Mouse (Mus musculus) c-Kit-positive CD71-positive TER-119-negative erythroid progenitor cells, embryonic 14.5 days (primary cell): ENCODE measurements around the gene Sh3gl2.

Experiments used
- DNase-seq: peaks from one replicate; pipeline ENCODE4 v3.0.0-alpha.2; 2013; ENCODE audit warnings: low read depth

Gene Sh3gl2

GRCm38 (mm10) chr4:85420429-85420828, 215.5 kb downstream of the Sh3gl2 start:
- no peak for DNase-seq

DNA sequence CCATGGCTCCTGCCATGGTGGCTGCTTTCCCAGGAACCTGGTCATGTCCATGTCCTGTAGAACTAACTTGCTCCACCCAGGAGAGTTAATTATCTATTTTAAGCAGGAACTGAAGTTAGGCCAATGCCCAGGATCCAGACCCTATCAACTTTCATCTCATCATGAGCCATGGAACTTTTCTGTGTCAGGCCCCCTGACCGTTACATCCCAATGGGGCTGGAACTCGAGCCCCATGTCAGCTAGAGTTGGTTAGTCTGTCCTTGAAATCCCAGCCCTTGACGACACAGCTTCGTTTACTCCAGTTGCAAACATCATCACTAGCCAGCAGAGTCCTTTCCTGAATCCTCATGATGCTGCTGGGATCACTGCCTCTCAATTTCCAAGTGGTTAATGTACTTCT, 221.3 kb downstream of the Sh3gl2 start:
- no peak for DNase-seq

DNA sequence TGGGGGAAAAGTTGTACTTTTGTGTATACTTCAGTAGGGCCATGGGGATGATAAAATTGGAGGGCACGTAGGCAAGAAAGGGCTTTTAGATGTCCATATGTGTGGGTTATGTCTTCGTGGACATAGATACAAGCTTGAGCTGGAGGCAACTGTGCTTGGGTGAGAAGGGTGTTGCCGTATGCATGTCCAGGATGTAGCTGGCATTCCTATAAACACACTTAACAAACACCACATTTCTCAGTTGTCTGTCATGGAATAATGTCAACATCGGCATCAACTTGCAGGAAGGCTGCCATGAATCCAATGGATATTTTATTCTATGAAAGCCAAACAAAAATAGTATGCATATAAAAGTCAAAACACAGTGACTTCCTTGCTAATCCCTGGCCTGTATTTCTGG, 227.9 kb downstream of the Sh3gl2 start:
- DNase-seq: no peak

DNA sequence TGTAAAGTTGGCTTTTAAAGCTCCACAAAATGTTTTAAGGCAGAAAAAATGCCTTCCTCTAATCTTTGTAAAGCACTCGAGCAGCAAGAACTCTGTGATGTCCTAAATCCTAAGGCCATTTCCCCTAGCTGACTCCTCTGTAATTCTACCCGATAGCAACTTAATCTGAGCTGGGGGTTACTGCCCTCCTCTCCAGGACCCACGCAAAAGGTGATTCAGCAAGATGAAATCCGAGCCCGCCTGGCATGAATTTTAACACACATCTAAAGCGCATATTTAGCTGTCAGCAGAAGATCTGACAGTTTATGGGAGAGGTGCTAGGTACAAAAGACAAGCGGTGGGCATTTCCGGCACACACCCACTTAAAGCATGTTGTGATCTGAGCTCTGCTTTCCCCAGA, 229.8 kb downstream of the Sh3gl2 start:
- no peak for DNase-seq

DNA sequence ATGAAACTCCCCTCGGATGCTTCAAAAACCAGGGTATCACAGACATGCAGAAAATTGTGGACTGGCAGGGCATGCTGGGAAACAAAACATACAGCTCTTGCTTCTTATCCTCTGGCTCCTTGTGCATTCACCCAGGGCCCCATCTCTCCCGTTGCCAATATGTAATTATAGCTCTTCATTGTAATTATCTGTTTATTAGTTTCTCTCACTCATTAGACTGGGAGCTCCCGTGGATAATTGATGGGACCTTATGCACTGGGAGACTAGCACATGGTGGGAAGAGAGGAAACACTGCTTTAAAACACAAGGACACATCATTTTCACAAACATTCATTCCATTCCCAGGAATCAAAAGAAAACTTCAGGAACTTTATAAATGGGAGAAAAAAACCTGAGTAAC, 233.9 kb downstream of the Sh3gl2 start:
- DNase-seq: no peak

DNA sequence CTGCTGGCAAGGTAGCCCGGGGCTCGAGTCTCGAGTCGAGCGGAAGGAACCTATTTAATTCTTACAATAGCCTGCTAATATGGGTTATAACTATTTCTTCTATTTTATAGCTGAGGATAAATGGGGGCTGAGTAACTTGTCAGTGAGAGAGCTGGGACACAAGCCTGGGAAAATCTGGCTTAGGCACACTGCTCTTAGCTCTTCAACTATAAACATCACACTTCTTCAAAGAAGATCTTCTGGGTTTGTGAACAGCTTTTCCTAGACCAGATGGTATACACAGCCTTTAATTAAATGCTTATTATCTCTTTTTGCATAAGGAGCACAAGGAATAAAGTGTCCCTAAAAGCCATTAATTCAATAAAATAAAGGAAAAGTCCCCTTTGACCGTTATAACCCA, 278.7 kb downstream of the Sh3gl2 start:
- DNase-seq: no peak

- DNase-seq: no peak
These were observed 281.5 kb downstream of the Sh3gl2 start for GRCm38 (mm10) chr4:85486316-85486946.

DNA sequence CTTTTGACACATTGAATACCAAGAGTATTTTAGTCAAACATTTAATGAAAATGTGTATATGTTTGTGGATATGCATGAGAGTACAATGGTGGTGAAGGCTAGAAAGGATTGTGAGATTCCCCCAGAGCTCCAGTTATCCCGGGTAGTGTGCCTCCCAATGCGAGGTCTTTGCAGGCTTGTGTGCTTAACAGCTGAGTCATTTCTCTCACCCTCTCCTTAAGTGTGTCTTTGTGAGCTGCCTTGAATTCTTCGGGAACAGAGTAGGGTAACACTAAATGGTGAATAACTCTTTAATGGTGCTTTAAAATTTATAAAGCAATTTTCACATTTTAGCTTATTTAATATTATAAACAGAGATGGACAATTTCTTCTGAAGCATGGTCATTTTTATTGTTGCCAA, 300.8 kb downstream of the Sh3gl2 start:
- DNase-seq: no peak

GRCm38 (mm10) chr4:85506976-85507375, 302.1 kb downstream of the Sh3gl2 start:
- no peak for DNase-seq

DNA sequence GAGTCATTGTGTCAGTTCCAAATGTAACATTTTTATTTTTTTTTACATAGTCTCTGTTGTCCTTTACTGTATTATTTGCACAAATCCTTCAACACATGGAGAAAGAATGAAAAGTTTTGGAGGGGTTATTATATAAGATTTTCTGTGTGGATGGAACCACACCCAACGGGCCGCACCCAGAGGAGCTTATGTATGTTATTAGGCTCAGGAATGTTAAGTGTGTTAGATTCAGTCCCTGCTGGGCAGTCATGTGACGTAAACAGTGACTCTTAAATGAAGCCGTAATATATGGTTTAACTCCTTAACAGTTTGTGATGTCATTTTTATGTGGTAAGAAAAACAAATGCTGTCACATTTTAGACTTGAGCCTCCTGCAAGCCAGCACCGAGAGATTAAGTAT, 302.6 kb downstream of the Sh3gl2 start:
- DNase-seq: no peak

DNA sequence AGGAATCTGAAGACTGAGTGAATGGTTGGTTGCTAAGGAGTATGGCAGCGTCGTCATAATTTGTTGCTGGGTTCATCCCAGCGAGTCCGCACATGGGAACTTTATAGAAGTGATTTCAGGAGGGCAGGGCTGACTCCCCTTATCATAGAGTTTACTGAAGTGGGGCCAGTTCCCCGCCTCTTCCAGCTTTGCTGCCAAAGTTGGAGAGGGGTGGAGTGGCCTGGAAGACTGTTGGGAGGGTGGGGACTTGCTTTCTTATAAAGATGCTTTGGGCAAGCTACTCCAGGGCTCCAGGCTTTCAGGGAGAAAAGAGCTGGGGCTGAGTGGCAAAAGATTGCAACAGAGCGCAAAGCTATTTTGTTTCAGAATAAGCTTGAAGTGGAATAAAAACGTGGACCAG, 308.4 kb downstream of the Sh3gl2 start:
- DNase-seq: no peak

- DNase-seq: no peak
These were observed 308.9 kb downstream of the Sh3gl2 start, which contains the start of gene Adamtsl1 for GRCm38 (mm10) chr4:85513792-85514191. Gene Adamtsl1 (plus strand): TSS chr4:85514172.

DNA sequence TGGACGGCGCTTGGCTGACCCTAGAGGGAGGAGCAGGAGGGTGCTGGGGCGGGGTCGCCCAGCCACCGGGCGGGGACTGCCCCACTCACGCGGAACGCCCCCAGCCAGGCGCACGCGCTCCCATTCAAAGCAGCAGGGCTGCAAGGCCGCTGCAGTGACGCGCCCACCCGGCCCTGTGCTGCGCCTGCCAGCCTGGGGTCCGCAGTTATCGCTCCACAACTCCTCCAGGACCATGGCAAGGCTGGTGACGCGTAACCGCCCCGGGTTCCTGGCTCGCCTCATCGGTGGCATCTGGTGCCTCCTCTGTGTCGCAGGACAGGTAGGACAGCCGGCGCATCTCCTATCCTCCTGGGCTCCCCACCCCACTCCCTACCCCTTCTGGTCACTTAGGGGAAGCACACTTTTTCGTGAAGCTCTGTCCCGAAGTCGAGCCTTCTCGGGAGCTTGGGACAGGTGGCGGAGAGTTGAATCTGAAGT, 309.3 kb downstream of the Sh3gl2 start:
- no peak for DNase-seq

GRCm38 (mm10) chr4:85526966-85527566, 322.1 kb downstream of the Sh3gl2 start:
- DNase-seq: no peak

- no peak for DNase-seq
These were observed 324.9 kb downstream of the Sh3gl2 start for GRCm38 (mm10) chr4:85529852-85530251.

DNA sequence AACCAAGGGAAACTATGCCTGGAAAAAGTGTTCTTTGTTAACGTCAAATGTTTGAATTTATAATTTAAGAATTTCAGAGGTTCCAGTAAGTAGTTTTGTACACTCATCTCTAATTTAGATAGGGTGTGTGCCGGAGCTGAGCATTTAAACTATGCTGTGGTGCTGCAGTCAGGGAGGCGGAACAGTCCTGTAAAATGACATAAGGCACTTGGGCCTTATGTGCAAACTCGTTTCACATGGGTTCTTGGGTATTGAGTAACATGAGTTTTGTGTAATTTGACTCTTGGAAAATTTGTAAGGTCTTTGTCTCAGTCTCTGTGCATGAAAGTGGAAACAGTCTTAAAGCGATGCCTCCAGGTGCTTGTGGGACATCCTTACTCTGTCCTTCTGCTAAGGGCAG, 334.8 kb downstream of the Sh3gl2 start:
- no peak for DNase-seq

DNA sequence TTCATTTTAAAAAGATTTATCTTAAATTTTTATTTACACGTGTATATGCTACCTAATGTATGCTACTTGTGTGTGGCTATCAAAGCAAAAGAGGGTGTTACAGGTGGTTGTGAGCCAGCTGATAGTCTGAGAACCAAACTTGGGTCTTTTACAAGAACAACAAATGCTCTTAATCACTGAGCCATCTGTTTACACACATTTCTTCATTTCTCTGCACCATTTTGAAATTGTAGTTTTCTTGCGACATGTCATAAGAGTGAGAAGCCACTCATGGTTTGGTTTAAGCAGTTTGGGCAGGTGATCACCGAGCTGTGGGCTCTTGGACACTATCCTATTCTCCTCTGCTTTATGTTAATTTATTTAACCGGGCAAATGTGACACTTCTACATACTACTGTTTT, 338.3 kb downstream of the Sh3gl2 start:
- no peak for DNase-seq

DNA sequence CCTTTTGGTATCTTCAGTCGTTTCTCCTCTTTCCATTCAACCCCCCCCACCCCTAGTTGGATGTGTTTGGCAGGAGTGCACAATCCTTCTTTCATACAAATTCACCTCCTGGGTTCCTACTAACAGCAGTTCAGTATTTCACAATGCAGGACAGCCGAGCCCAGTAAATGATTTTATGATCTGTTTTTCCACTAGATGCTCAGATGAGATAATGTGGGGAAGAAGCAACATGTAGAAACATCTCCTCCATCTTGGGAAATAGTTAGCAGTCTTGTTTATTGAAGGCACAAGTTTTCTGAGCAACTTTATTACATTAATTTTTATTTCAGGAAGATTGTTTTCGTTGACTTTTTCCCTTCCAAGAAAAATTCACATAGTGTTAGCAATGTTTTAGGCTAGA, 349.8 kb downstream of the Sh3gl2 start:
- no peak for DNase-seq

DNA sequence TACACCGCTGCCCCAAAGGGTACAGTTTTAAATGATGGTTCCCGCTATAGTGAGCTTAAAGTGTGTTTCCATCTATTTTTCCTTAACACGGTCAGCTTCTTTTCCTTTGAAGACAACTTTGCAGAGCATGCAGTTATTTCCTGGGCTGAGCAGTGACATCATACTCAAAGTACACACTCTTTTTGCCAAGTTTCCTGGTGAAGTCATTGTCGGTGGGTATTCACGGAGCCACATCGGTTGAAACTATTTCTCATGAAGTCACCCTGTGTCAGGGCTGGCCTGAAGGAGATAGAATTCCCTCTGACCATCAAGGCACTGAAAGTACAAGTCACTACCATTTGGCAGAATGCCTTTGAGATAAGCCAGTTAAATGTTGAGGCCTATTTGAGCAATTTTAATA, 354.8 kb downstream of the Sh3gl2 start:
- DNase-seq: no peak

DNA sequence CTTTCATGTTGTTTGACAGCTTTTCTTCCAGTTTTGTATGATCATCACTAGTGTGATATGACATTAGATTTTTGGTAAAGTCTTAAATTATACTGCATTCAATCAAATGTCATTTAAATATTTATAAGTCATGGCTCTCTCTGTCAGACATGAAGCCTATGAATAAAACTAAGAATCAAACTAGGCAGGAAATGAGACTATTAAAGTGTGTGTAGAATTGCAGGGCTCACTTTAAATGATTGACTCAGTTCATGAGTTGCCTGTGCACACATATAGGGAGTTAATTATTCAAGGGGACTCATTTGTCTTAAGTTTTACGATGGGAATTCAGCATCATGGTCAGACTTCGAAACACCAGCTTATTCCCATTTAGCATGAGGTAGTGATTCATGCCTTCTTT, 380.5 kb downstream of the Sh3gl2 start:
- DNase-seq: no peak

DNA sequence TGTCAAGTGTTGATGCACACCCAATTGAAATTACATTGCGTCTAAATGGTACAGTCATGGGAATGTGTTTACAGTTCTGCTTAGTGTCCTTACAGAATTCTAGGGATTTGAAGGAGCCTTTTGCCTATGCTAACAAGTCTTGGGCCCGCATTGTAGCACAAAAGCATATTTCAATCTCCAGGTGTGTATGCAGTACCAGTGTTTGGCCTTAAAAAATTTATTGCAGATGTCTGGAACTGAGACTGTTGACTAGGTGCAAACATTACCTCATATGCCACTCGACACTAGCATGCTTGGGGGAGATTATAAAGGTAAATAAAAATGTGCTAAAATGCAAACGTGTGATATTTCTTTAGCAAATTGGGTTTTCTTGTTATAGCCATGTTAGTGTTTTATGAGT, 384.0 kb downstream of the Sh3gl2 start:
- DNase-seq: no peak

DNA sequence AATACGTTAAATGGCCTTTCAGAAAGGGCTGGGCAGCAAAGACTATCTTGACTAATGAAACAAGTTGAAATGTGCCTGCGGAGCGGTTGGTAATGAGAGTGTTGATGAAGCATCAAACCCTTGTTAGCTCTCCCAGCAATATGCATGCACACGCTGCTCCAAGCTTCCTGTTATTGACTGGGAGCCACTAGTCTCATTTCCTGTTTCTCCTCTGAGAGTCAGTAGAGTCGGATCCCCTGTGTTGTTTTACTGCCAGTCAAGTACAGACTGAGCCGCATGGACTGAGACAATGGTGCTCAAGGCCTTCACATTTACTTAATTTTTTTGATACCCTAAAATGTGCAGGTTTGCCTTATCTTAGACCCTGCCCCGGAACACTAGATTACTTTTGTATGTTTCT, 386.1 kb downstream of the Sh3gl2 start:
- DNase-seq: no peak

DNA sequence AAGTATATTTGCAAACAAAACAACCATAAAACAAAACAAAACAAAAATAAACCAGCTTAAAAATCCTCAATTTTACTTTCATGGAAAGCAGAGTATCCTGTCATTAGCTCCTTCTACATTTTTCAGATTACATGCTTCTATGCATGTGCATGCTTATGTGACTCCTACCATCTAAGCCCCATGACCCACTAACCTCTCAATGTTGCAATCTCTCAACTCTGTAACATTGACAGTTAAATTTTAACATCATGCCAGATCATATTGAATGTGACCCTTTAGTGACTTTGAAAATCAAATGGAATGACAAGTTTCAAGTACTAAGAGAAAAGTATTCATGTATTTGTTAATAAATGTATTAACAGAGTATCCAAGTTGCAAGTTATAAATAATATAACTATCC, 389.2 kb downstream of the Sh3gl2 start:
- DNase-seq: no peak

DNA sequence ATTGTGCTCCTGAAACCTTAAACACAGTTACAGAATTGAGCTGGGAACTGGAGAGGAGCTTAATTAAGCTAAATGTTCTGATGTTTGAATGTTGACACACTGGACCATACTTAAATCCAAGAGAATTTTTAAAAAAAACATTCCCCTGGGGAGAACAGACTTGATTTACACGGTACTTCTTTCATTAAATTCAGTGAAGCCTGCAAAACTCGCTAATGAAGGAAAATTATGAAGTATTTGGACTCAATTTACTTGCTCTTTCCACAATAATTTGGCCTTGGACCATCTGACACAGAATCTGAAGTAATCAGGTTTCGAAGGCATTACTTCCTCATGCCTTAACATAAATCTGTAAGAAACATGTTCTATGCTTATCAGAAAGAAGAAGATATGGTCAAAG, 408.4 kb downstream of the Sh3gl2 start:
- no peak for DNase-seq
